Mouse (Mus musculus) kidney, postnatal 4 days (tissue): ENCODE data around the gene Rasl12.

Experiments
- DNase-seq, 2 experiments: peaks; one replicate each; pipeline ENCODE4 v3.0.0; 2021; ENCODE audit warnings: mixed read lengths in 2 of 2

Gene Rasl12

DNA sequence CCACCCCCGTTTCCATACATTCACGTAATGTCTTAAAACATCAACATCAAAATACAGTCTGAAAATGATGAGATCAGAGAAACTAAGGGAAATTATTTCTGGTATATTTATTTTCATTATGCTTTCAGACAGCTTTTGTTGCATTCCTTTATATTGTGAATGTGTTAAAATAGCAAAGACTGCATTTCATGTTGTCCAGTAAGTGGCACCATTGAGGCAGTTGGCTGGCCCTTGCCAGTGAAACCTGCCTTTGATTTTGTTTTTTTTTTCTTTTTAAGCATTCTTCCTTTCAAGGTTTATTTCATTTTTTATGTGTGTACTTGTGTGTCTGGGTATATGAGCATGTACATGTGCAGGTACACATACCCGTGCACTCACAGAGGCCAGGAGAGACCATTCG is 46.4 kb downstream of the Rasl12 start:
- no peak for DNase-seq

DNA sequence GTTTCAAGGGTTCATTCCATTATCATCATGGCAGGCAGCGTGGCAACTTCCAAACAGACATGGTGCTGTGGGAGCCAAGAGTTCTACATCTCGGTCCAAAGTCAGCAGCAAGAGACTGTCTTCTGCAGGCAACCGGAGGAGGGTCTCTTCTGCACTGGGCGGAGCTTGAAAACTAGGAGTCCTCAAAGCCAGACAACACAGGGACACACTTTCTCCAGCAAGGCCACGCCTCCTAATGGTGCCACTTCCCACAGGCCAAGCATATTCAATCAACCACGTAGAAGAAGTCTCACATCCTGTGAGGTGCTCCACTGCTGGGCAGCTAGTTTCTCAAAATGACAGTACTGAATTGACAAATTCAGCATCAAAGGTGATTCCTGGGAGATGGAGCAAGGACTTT is 49.6 kb downstream of the Rasl12 start:
- DNase-seq = no peak

DNA sequence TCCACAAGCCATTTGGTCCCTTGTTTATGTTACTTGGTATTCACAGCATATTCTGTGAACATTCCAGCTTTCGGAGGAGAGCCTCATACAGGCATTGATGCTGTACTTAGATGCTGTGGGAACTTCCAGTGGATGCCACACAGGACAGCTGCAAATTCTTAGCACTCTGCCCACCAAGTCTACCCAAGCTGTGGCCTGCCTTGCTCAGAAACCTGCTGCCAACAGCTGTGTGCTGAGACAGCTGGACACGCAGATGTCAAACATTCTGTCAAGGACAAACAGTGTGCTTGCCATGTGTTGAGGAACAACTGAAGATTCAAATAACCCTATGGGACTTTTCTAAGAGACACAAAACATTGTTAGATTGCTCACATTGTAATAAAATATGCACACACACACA is 60.7 kb downstream of the Rasl12 start:
- no peak for DNase-seq

DNA sequence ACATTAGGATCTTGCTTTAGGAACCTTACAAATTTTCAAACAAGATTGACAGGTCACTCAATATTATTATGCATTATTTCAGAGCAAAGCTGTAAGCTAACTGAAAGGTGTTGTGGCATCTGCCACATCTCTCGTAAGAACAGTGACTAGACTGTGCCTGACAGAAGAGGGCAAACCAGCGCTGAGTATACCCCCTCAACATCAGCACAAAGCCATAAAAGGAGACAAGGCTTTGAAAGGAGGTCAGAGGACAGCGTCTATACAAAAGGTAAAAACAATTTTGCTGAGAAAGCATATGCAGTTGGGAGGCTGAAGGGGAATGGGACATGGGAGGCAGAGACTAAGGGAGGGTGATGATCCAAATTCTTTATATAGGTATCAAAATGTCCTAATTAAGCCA is 61.9 kb downstream of the Rasl12 start:
- DNase-seq = peak in 1 of 2 experiments; percentile 5

DNA sequence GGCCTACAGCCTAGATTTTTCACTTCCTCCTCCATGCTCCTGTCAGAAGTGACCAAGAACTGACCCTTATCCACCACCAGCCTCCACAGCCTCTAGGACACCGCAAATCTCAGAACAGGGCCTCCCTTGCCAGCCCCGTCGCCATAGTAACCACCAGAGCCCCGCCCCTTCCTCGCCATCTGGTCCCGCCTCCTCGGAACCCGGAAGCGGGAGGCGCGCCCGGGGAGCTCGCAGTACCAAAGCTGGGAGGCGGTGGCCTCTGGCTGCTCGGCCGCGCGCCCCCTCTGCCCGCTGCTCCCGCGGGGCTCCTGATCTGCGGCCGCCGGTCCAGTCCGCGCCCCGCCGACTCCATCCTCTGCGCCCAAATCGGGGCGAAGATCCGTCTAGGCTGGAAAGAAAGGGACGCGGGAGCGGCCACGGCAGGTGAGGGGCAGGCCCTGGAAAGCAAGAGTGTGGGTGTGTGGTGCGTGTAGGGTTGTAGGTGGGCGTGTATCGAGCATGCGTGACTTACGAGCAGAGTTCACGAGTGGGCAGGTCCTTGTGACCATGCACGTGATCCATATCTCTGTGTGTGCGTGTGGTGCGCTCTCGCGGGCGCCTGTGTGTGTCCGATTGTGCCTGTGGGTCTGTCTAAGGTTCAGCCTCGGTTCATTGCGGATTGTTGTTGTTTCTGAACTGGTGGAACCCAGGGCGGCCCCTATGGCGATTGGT is 62.6 kb downstream of the Rasl12 start, which contains the start of gene Spg21:
Gene Spg21, plus strand, starts transcription at position 216 of the 711 bp plus-strand sequence.
- peak; percentile 99 for DNase-seq

DNA sequence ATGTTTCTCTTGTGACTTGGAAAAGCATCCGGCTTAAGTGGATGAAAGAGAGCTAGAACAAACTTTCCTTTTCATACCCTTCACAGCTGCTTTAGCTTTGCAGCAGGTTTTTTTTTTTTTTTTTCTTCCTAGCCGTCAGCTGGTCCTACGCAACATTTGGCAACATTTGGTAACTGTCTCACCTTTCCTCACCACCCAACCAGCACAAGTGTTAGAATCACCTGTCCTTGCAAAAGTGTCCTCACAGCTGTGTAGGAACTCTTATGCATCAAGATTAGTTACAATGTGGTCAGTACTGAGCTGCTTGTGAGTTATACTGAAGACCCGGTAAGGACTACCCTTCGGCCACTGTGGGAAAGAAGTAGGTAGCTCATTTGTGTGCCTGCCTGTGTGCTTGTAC is 64.2 kb downstream of the Rasl12 start:
- DNase-seq = no peak

DNA sequence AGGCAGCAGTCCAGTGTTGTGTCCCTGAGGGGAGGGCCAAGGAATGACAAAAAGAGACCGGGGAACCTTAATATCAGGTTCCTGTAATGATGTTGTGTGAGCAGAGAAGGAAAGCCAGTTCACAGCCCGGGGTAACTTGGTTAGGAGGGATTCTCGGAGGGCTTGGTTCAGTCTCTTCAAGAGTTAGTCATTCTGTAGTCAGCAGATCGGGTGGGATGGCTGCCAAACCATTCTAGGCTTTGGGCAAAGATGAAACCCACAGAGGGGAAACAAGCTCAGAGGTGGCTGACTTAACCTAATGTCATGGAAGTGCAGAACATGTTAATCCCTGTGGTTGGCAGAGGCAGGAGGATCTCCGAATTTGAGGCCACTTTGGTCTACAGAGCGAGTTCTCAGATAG is 65.9 kb downstream of the Rasl12 start:
- DNase-seq = peak in 1 of 2 experiments; percentile 17
